Mouse (Mus musculus) gonadal fat pad, adult 2 months (tissue): ENCODE data around the gene Agpat1. TPM values are rescaled to one million over a fixed set of nuclear protein-coding genes. Genes with fewer than 3 reads are reported as not detected.

Experiments
- DNase-seq: peaks from one replicate; pipeline ENCODE4 v3.0.0-alpha.2; 2012; ENCODE audit warnings: low read depth
- polyA plus RNA-seq: library from polyadenylated mRNA; depleted of rRNA; stranded (reverse); fragments of >200 nt; gene quantifications from 2 replicates; pipeline ENCODE4 v1.2.3, GENCODE M21; 2012

Gene Agpat1
- polyA plus RNA-seq, 1 experiment = 232 TPM

DNA sequence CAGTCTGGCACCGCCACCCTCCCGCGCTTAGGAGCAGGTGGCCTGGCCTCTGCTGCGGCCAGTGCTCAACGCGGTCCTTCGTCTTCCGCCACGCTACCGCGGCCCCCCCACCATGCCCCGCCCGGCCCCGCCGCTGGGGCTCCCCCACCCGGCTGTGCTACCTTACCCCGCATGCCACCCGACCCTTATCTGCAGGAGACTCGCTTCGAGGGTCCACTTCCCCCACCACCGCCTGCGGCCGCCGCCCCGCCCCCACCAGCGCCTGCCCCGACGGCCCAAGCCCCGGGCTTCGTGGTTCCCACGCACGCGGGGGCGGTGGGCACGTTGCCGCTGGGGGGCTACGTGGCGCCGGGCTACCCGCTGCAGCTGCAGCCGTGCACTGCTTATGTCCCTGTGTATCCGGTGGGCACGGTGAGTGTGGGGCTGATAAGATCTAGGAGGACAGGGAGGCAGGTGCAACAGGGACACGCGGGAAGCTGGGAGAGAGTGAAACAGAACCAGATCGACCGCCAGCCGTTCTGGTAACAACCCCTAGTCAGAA lies 26.8 kb downstream of the Agpat1 start:
- no peak for DNase-seq

DNA sequence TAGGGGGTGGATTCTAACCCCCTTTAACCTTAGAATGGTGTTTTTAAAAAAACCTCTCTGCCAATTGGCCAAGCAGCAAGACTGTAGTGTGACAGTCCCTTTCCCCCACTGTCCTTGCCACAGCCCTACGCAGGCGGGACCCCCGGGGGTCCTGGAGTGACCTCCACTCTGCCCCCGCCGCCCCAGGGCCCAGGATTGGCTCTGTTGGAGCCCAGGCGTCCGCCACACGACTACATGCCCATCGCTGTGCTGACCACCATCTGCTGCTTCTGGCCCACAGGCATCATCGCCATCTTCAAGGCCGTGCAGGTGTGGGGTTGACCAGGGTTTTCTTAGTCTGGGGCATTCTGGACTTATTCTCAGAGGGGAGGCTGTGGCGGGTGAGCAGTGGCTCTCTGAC lies 27.6 kb downstream of the Agpat1 start:
- no peak for DNase-seq

GRCm38 (mm10) chr17:34632261-34632691 lies 28.2 kb downstream of the Agpat1 start:
- no peak for DNase-seq

GRCm38 (mm10) chr17:34635671-34636070 lies 31.6 kb downstream of the Agpat1 start:
- no peak for DNase-seq

- DNase-seq = no peak
Measured at GRCm38 (mm10) chr17:34637459-34637858, 33.4 kb downstream of the Agpat1 start.

DNA sequence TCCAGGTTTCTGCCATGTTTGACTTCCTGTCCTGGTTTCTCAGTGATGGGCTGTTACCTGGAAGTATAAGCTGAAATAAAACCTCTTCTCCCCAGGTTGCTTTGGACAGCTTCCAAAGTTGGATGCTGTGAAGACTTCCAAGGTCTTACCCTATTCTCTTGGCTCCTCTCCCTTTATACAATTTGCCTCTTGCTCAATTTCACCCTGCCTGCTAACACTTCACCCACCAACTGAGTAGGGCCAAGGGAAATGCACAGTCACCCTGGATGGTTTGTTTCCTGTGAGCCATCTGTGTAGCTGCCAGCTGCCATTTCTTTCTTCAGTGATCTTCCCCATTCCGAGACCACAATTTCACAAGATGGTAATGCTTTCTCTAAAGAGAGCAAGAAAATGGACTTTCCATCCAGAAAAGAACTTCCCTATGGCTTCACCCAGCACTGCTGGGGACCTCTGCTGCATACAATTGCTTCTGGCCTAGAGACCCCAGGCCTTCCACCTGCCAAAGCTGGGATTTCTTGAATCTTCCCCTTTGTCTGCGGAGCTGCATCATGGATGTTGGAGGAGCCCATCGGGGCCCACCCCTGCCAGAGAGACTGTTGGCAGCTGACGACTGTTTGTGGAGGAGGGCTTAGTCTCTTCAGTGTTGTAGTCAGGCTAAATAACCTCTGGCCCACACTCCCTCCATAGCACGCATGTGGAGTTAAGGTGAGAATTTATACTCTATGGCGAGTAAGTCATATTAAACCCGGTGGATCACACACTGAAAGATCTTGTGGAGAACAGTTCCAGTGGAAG lies 35.6 kb downstream of the Agpat1 start:
- DNase-seq = peak; percentile 83

DNA sequence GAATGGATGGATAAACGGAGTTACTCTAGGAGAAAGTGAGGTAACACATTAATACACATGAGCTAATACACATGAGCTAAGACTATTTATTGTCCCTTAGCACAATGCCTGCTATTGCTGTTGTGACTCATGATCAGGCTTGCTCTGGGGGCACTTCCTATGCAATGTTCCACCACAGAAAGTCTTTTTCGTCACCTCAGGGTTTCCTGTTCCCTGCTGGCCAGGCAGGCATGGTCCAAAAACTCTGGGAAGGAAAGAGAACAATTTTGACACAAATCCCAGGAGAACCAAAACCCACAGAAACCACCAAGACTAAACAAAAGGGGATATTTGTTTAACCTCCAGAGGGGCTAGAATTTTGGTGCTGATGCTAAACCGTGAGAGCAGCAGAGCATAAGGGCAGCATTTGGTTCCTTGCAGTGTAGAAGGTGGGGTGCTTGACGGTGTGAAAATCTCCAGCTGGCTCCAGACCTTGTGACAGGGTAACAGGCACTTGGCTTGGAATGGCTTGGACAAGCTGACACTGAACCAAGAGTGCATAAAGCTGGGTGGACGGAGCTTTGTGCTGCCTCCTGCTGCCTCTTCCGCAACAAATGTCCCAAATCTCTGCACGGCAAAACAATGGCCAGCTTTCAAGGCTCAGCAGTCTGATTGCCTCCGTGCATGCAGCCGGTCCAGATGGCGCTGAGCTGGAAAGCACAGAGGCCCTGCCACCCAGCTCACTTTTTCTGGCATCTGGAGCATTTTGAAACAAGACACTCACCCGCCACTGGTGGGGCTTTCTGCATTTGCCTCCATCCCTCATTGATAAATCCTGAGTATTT lies 36.9 kb downstream of the Agpat1 start:
- DNase-seq = no peak

GRCm38 (mm10) chr17:34641945-34642344 lies 37.9 kb downstream of the Agpat1 start:
- DNase-seq = no peak

DNA sequence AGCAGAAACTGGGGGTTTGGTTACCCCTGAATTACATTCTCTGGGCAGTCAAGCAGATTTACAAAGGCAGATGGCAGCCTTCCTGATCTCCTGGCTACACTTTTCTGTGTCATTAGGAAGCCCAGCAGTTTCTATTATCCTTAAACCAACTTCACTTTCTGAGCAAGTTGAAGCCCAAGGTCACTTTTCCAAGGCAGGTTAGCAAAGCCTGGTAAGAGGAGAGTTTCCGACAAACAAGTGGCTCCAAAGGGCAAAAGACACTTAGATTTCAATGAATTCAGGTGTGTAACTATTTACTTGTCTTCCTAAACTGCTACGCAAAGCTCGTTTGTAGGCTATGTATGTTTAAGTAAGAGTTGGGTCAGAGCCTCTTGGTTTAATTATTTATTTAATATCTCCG lies 39.3 kb downstream of the Agpat1 start:
- DNase-seq = no peak

- no peak for DNase-seq
Measured at GRCm38 (mm10) chr17:34643944-34644343, 39.9 kb downstream of the Agpat1 start.

DNA sequence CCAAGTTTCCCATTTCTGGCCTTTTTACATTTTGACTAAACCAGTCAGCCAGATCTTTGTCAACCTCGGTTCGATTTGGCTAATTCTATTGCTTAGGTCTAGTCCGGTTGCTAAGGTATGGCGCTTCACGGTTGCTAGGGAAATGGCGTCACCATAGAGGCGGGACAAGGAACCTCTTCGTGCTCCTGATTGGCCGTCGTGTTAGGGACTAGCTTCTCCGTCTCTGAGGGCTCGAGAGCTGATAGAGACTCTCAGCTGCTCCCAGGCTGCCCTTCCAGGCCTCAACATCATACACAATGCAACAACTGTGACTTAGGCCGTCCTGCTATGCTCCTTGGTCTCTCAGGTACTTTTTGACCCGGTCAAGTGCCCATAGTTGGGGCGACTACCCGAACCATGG lies 40.5 kb downstream of the Agpat1 start, which contains the start of gene Fkbpl:
Fkbpl (plus strand) TSS at position 157 of the 400 bp plus-strand sequence.
- DNase-seq = peak; percentile 88

DNA sequence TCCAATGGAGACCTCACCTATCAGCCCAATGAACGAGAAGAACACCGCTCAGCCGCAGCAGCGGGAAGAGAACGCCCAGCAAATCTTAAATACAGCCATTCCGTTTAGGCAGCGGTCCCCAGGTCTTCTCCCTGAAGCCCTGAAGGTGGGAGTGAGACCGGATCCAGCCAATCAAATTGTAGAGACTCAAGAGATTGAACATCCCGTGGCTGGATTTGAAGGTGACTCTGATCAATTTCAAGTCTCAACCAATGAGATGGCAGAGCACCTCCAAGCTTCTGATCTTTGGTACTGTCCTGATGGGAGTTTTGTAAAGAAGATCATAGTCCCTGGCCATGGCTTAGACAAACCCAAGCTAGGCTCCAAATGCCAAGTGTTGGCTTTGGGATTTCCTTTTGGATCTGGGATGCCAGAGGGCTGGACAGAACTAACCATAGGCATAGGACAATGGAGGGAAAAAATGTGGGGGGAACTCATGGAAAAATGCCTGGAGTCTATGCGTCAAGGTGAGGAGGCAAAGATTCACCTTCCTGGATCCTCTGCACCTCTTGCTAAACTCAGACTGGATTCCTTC lies 41.3 kb downstream of the Agpat1 start:
- no peak for DNase-seq

DNA sequence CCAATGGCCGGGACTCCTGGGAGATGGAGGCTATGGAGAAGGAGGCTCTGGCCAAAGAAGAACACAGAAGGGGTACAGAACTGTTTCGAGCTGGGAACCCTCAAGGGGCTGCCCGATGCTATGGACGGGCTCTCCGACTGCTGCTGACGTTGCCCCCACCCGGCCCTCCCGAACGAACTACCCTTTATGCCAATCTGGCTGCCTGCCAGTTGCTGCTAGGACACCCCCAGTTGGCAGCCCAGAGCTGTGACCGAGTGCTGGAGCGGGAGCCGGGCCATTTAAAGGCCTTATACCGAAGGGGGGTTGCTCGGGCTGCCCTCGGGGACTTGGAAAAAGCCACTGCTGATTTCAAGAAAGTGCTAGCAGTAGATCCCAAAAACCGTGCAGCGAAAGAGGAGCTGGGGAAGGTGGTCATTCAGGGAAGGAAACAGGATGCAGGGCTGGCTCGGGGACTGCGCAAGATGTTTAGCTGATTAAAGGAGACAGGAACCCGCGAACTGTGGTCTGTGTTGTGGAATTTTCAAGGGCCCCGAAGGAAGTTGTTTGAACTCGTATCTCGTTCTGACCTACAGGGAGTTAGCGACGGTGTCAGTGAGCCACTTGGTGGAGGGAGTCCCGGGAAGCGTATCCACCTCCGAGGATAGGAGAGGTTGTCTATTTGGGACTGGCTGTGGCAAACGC lies 41.9 kb downstream of the Agpat1 start:
- DNase-seq = no peak

GRCm38 (mm10) chr17:34646906-34647787 lies 43.1 kb downstream of the Agpat1 start, which contains the start of gene Atf6b:
Atf6b (plus strand) TSS chr17:34647146.
- DNase-seq = peak; percentile 83

GRCm38 (mm10) chr17:34648141-34648890 lies 44.3 kb downstream of the Agpat1 start:
- no peak for DNase-seq

DNA sequence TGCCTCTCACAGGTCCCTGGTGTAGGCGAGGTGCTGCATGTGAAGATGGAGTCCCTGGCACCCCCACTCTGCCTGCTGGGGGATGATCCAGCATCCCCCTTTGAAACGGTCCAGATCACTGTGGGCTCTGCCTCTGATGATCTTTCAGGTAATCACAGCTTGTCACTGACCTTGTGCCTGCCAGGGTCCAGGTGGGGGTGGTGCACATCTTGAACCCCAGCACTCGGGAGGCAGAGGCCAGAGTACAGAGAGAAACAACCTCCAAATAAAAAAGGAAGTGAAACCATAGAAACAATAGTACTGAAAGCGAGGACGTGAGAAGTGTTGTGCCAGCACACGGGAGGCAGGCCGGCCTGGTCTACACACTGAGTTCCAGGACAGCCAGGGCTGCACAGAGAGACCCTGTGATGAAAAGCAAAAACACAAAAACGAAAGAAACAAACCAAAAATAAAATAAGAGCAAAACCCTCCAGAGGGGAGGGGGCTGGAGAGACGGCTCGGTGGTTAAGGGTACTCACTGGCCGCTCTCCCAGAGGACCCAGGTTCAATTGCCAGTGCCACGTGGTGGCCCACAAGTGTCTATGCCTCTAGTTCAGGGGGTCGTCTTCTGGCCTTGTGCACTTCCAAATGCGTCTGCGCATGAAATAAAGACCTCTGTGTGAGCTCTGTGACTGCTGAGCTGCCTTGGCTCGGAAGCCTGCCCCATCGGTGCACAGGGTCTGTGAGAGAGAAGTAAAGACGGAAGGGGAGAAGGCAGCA lies 45.2 kb downstream of the Agpat1 start:
- DNase-seq = no peak

GRCm38 (mm10) chr17:34650781-34651180 lies 46.7 kb downstream of the Agpat1 start:
- DNase-seq = no peak

DNA sequence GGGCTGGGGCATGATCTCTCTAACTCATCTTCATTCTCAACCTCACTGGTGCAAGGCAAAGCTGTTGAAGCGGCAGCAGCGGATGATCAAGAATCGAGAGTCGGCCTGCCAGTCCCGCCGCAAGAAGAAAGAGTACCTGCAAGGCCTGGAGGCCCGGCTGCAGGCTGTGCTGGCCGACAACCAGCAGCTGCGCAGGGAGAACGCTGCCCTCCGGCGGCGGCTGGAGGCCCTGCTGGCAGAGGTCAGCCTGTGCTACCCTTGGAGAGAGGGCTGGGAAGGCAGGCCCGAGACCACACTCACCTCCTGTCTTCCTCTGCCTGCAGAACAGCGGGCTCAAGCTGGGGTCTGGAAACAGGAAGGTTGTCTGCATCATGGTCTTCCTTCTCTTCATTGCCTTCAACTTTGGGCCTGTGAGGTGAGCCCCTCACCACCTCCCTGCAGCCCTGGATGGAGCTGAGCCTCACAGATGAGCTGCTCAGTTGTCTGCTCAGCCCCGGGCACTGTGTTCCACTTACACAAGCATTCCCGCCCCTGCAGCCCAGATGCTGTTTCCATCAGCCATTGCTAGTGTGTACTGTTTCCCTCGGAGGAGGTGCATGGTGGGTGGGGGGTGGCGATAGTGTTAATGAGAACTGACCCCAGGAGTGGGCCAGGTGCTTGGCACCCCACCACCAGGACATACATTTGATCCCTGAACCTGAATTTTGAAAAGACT lies 47.6 kb downstream of the Agpat1 start:
- no peak for DNase-seq
